ENCODE assay signal across 16 mouse cellular contexts in the genomic region with DNA sequence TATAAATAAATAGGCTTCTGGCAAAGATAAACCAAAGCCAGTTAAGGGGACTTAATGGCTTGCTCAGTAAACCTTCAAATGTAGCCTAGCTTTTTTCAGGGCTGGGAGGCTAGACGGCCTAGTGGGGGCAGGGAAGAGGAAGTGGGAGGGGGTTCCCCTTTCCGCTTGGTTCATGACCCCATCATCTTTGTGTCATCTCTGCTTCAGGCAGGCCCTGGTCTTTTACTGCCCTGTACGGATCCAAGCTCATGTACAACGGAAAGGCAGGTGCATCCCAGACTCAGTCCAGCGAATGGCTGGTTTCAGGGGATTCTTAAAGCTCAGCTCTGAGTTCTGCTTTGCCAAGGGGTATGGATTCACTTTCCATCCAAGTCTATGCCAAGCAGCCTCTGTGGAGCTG. TPM values are rescaled to one million over a fixed set of nuclear protein-coding genes. Genes with fewer than 3 reads are reported as not detected.
"Had no signal": no experiment of that assay in that cellular context is flagged by ENCODE, and none has a peak within 500 bp of the region (broad histone marks: within the 10 kb centered on the region; RNA-seq: fewer than 3 reads in every experiment).

No protein-coding gene starts in this region.

- ATAC-seq: intestine, embryonic 15.5 days; midbrain, embryonic 16.5 days had no signal

- H3K4me3 ChIP-seq: intestine, embryonic 15.5 days; kidney, embryonic 15.5 days; limb, embryonic 13.5 days; midbrain, embryonic 12.5 days; stomach, embryonic 15.5 days had no signal

- DNase-seq: kidney, adult 2 months; kidney, postnatal 14 days; left cerebral cortex, postnatal 4 days; lung, embryonic 14.5 days; lung, postnatal 10 days; right cerebral cortex, adult 18-20 months; right cerebral cortex, postnatal 25 days; thymus, postnatal 4 days had no signal

- H3K27ac ChIP-seq: intestine, embryonic 15.5 days; kidney, embryonic 15.5 days; limb, embryonic 13.5 days; liver, embryonic 14.5 days; midbrain, embryonic 12.5 days; stomach, embryonic 15.5 days had no signal

- H3K9me3 ChIP-seq: intestine, embryonic 15.5 days; kidney, embryonic 15.5 days; limb, embryonic 13.5 days; midbrain, embryonic 12.5 days; stomach, embryonic 15.5 days had no signal

- H3K36me3 ChIP-seq: intestine, embryonic 15.5 days; kidney, embryonic 15.5 days; limb, embryonic 13.5 days; midbrain, embryonic 12.5 days; stomach, embryonic 15.5 days had no signal

RNA-seq across cellular contexts. Expression of gene Mmp2, which starts 4.7 kb away (rescaled TPM):
- total RNA-seq: megakaryocyte-erythroid progenitor cell, adult 5-6 weeks had no signal
